Mouse (Mus musculus): ENCODE measurements around the gene Gm45140. TPM values are rescaled to one million over a fixed set of nuclear protein-coding genes. Genes with fewer than 3 reads are reported as not detected.

Gene Gm45140
- polyA plus RNA-seq, 1 experiment: 8.9 TPM

- Histone ChIP-seq H3K4me1 (ENCODE audit: control insufficient read depth, insufficient read depth, low read length) (no peaks in the 10 kb centered on the region), H3K27ac (ENCODE audit: insufficient read depth, low read length) (no peak overlapping the region), H3K4me3 (ENCODE audit: insufficient read depth, low read length) (no peak overlapping the region)
- TF ChIP-seq CTCF (IDR thresholded peaks at IDR 0.05; ENCODE audit: borderline replicate concordance, insufficient read depth, low read length) (no peak), POLR2A (IDR thresholded peaks at IDR 0.05; ENCODE audit: low read depth, low read length) (no peak)
These were observed 41.6 kb downstream of the Gm45140 start for GRCm38 (mm10) chr6:87793821-87794510.

- TF ChIP-seq CTCF (IDR thresholded peaks at IDR 0.05; ENCODE audit: borderline replicate concordance, insufficient read depth, low read length) (no peak), POLR2A (IDR thresholded peaks at IDR 0.05; ENCODE audit: low read depth, low read length) (no peak)
- H3K4me3 ChIP-seq (ENCODE audit: insufficient read depth, low read length): no peak overlapping the region
- no peak overlapping the region for H3K27ac ChIP-seq (ENCODE audit: insufficient read depth, low read length)
These were observed 43.8 kb downstream of the Gm45140 start for GRCm38 (mm10) chr6:87791826-87792225.

GRCm38 (mm10) chr6:87790779-87791480 lies 44.7 kb downstream of the Gm45140 start:
- no peak overlapping the region for H3K4me3 ChIP-seq (ENCODE audit: insufficient read depth, low read length)
- no peak overlapping the region for H3K27ac ChIP-seq (ENCODE audit: insufficient read depth, low read length)
- TF ChIP-seq CTCF (IDR thresholded peaks at IDR 0.05; ENCODE audit: borderline replicate concordance, insufficient read depth, low read length): no peak
- no peak for TF ChIP-seq POLR2A (IDR thresholded peaks at IDR 0.05; ENCODE audit: low read depth, low read length)
- H3K4me1 ChIP-seq (ENCODE audit: control insufficient read depth, insufficient read depth, low read length): no peaks in the 10 kb centered on the region

More at GRCm38 (mm10) chr6:87791826-87792225, 43.8 kb downstream of the Gm45140 start:
- H3K4me1 ChIP-seq (ENCODE audit: control insufficient read depth, insufficient read depth, low read length): no peaks in the 10 kb centered on the region

DNA sequence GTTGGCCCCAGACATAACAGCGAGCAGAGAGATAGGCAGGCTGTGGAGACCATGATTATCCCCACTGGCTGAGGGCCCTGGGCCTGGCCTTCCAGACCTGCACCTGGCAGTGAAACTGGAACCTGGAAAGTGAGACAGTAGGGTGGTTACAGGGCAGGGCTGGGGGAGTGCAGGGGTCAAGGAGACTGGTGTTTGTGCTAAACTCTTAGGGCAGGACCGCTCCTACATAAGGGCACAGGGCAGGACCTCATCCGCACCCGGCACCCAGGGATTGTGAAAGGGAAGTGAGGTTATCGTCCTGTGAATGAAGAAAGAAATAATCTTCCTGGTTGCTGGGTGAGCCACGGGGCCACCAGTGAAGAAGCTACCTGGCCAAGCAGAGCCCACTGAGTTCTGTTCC lies 45.8 kb downstream of the Gm45140 start:
- TF ChIP-seq POLR2A (IDR thresholded peaks at IDR 0.05; ENCODE audit: low read depth, low read length): no peak
- no peak for TF ChIP-seq CTCF (IDR thresholded peaks at IDR 0.05; ENCODE audit: borderline replicate concordance, insufficient read depth, low read length)
- H3K27ac ChIP-seq (ENCODE audit: insufficient read depth, low read length): no peak overlapping the region
- H3K4me3 ChIP-seq (ENCODE audit: insufficient read depth, low read length): no peak overlapping the region
- no peaks in the 10 kb centered on the region for H3K4me1 ChIP-seq (ENCODE audit: control insufficient read depth, insufficient read depth, low read length)

DNA sequence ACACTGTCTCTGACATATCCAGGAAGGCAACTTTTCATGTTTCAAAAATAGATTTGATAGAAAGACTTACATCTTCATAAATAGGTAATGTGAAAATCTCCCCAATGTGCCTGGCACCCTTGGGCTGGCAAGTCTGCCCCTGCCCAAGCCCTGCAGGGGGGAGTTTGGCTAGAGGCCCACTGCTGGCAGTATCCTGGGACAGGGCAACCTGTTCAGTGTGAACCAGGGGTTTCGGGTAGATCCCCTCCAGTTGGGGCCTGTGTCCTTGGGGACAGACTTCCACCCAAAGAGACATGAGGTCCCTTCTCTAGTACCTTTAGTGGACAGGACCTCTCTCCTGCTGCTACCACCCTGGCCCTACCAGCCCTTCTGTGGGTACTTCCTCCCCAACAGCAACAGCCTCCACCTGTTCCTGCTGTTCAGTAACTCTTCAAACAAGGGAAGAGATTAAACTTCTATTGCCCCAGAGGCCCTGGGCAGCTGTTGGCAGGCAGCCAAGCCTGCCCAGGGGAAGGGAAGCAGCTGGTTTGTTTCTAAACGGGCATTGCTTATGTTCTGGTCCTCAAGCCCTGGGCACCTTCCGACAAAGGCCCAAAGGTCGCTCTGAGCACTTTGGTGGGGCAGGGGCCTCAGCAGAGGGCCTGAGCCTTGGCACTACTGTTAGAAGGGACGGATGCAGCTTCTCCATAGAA lies 46.6 kb downstream of the Gm45140 start:
- TF ChIP-seq CTCF (IDR thresholded peaks at IDR 0.05; ENCODE audit: borderline replicate concordance, insufficient read depth, low read length) (no peak), POLR2A (IDR thresholded peaks at IDR 0.05; ENCODE audit: low read depth, low read length) (no peak)
- no peak overlapping the region for H3K4me3 ChIP-seq (ENCODE audit: insufficient read depth, low read length)
- H3K27ac ChIP-seq (ENCODE audit: insufficient read depth, low read length): no peak overlapping the region
- H3K4me1 ChIP-seq (ENCODE audit: control insufficient read depth, insufficient read depth, low read length): no peaks in the 10 kb centered on the region

GRCm38 (mm10) chr6:87788266-87788895 lies 47.2 kb downstream of the Gm45140 start:
- no peak overlapping the region for H3K27ac ChIP-seq (ENCODE audit: insufficient read depth, low read length)
- H3K4me1 ChIP-seq (ENCODE audit: control insufficient read depth, insufficient read depth, low read length): no peaks in the 10 kb centered on the region
- no peak for TF ChIP-seq CTCF (IDR thresholded peaks at IDR 0.05; ENCODE audit: borderline replicate concordance, insufficient read depth, low read length)
- no peak for TF ChIP-seq POLR2A (IDR thresholded peaks at IDR 0.05; ENCODE audit: low read depth, low read length)
- no peak overlapping the region for H3K4me3 ChIP-seq (ENCODE audit: insufficient read depth, low read length)

DNA sequence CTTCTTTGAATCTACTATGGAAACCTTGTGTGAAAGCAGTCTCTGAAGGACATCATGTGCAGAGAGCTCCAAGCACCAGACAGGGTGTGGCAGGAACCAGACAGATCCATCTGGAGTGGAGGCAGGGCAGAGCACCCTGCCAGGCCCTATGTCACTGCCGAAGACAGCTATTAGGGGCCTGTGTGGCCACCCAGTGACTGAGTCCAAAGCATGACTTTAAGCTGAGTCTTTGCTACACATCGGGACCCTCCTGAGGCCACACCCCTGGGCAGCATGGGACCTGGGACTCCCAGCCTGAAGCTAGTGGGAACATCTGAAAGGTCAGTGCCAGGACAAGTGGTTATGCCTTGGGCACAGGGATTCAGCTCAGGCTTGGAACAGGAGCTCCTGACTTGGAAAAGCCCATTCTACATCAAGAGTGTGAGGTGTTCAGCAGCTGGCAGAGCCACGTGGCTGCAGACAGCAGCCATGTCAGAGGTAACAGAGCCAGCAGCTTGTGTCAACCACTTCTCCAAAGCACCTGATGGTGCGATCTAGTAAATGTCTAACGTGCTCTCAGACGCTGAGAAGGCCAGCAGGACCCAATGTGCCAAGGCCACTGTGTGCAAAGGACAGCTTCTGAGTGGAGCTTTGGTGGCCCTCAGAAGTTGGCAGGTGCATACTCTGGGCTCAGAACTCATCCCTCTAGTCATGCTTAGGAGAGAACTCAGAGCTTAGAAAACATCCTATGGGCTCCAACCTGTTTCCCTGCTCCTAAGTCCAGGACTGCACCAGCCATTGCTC lies 48.3 kb downstream of the Gm45140 start:
- Histone ChIP-seq H3K4me3 (ENCODE audit: insufficient read depth, low read length) (no peak overlapping the region), H3K27ac (ENCODE audit: insufficient read depth, low read length) (no peak overlapping the region)
- TF ChIP-seq POLR2A (IDR thresholded peaks at IDR 0.05; ENCODE audit: low read depth, low read length) (no peak), CTCF (IDR thresholded peaks at IDR 0.05; ENCODE audit: borderline replicate concordance, insufficient read depth, low read length) (no peak)

DNA sequence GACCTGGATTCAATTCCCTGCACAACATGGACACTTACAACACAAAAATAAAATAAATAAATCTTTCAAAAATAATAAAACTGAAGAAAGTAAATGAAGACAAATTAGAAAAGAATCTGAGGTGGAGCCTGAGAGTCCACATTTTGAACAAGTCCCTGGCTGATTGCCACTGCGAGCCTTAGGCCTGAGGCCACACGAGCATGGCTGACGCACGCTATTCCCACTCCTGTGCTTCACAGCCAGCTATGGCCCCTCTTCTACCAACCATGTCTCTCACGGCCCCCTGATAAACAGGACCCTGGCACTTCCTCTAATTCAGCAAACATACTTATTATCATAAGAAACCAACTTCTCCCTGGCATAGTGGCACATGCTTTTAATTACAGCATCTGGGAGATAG lies 49.0 kb downstream of the Gm45140 start:
- no peak overlapping the region for H3K27ac ChIP-seq (ENCODE audit: insufficient read depth, low read length)
- H3K4me1 ChIP-seq (ENCODE audit: control insufficient read depth, insufficient read depth, low read length): no peaks in the 10 kb centered on the region
- no peak for TF ChIP-seq CTCF (IDR thresholded peaks at IDR 0.05; ENCODE audit: borderline replicate concordance, insufficient read depth, low read length)
- TF ChIP-seq POLR2A (IDR thresholded peaks at IDR 0.05; ENCODE audit: low read depth, low read length): no peak
- no peak overlapping the region for H3K4me3 ChIP-seq (ENCODE audit: insufficient read depth, low read length)

More for the DNA sequence above, 48.3 kb downstream of the Gm45140 start:
- H3K4me1 ChIP-seq (ENCODE audit: control insufficient read depth, insufficient read depth, low read length): no peaks in the 10 kb centered on the region

DNA sequence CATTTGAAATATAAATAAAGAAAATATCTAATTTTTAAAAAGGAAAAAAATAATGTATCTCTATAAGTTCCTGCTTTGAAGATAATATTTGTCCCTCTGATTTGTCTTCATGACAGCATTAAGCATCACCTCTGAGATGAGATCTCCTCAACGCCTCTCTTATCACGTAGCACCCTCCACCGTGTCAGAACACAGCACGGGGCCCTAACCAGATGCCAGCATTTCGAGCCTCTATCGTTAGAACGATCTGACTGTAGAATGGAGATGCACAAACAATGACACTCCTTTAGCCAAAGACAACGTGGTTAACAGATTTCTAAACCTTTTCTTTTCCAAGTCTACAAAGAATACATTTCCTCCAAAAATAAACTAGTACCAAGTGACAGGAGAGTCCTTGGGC lies 51.6 kb downstream of the Gm45140 start:
- TF ChIP-seq CTCF (IDR thresholded peaks at IDR 0.05; ENCODE audit: borderline replicate concordance, insufficient read depth, low read length): no peak
- no peak for TF ChIP-seq POLR2A (IDR thresholded peaks at IDR 0.05; ENCODE audit: low read depth, low read length)
- Histone ChIP-seq H3K4me3 (ENCODE audit: insufficient read depth, low read length) (no peak overlapping the region), H3K27ac (ENCODE audit: insufficient read depth, low read length) (no peak overlapping the region), H3K4me1 (ENCODE audit: control insufficient read depth, insufficient read depth, low read length) (no peaks in the 10 kb centered on the region)

Data from embryonic fibroblast, embryonic 13.5 days (primary cell).